Mouse (Mus musculus): ENCODE data around the gene Olfr109. TPM values are rescaled to one million over a fixed set of nuclear protein-coding genes. Genes with fewer than 3 reads are reported as not detected.

Olfr109 gene
- not detected for total RNA-seq (2021)
- long read RNA-seq, experiment 1: 0 reads
- long read RNA-seq, experiment 2: 0 reads

DNA sequence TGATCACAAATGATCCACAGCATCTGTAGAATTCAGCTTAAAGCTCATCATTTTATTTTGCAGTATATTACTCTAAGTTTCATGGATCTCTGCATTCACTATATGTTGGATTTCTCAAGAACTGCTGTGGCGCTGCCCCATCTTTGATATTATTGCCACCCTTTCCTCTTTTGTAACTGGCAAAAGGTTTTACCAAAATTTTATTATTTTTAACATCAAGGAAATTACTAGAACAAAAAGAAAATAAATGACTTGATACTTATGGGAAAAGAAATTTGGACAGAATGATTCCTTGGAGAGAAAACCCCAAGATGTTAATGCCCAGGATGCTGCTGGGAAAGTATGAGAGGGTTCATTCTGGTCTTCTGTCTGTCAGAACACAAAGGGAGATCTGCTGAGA lies at the start of gene Olfr109:
TSS of gene Olfr109 (plus strand) at position 301 of the 400 bp plus-strand sequence.
- intact Hi-C loops (cut with DNase I; ENCODE audit: low total_unique reads): no loop called here
- DNase-seq: no peak

DNA sequence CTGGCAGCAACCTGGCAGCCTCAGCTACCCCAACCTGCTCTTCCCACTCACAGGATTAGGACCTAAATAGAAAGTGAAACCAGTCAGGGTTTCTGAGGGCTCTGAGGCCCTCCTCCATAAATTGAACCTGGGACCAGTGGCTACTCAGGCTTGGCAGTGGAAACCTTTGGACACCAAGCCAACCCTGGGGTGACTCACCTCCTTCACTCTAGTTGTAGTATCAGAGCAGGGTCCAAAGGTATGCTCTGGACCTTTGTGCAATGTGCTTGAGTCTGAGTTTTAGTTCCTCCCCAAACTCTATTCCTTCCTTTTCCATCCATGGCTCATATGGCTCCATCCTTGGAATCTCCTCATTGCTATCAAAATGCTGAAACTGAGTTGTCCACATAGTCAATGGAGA lies 45.3 kb upstream of the Olfr109 start:
- intact Hi-C loops (cut with DNase I; ENCODE audit: low total_unique reads): no loop called here
- DNase-seq: no peak

DNA sequence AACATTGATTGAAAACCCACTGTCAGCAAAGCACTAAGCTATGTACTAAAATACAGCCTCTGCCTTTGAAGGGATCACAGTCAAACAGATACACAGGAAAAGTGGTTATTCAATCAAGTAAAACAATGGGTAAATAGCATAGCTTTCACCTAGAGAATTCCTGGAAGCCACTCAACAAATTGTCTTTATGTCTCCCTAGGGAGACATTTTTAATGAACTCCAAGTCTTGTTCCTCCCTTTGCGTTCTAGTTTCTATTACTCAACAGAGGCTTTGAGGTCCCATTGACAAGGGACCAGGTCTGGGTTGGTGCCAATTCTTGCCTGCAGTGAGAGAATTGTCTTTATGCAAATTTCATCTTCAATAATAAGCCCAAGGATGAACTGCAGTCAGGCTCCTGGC lies 13.5 kb upstream of the Olfr109 start, which contains the start of gene Olfr108:
TSS of gene Olfr108 (plus strand) at position 301 of the 400 bp plus-strand sequence.
- no peak for DNase-seq
- intact Hi-C loops (cut with DNase I; ENCODE audit: low total_unique reads): no loop called here

- intact Hi-C loops (cut with DNase I; ENCODE audit: low total_unique reads): no loop called here
- DNase-seq: no peak
Measured at GRCm38 (mm10) chr17:37483452-37483851, 24.7 kb downstream of the Olfr109 start, which contains the start of gene H2-M2. H2-M2 (minus strand) TSS chr17:37483552.

GRCm38 (mm10) chr17:37491930-37492518 lies 33.3 kb downstream of the Olfr109 start, which contains the start of gene Olfr110:
Olfr110 (plus strand) TSS chr17:37492468.
- intact Hi-C loops (cut with DNase I; ENCODE audit: low total_unique reads): no loop called here
- DNase-seq: no peak

- DNase-seq: no peak
- intact Hi-C loops (cut with DNase I; ENCODE audit: low total_unique reads): no loop called here
Measured at GRCm38 (mm10) chr17:37507730-37508129, 49.0 kb downstream of the Olfr109 start, which contains the start of gene Olfr111. Olfr111 (plus strand) TSS chr17:37508030.

Other genes starting within 250 kb of the Olfr109 start
- not detected for gene Olfr95, start 245.8 kb upstream of the Olfr109 start, total RNA-seq (2021)
- gene Olfr96, start 238.8 kb upstream of the Olfr109 start, total RNA-seq (2021): not detected
- not detected for gene Olfr97, start 221.6 kb upstream of the Olfr109 start, total RNA-seq (2021)
- not detected for gene Olfr98, start 195.2 kb upstream of the Olfr109 start, total RNA-seq (2021)
- 1 to 10 TPM; 1.3 to 1.6 TPM for gene H2-M3, start 188.7 kb upstream of the Olfr109 start, total RNA-seq (2021)
- gene Olfr99, start 175.5 kb upstream of the Olfr109 start, total RNA-seq (2021): not detected
- gene Olfr101, start 154.6 kb upstream of the Olfr109 start, total RNA-seq (2021): not detected
- not detected for gene Olfr102, start 141.9 kb upstream of the Olfr109 start, total RNA-seq (2021)
- not detected for gene Olfr103, start 119.2 kb upstream of the Olfr109 start, total RNA-seq (2021)
- not detected for gene Olfr104-ps, start 99.3 kb upstream of the Olfr109 start, total RNA-seq (2021)
- not detected for gene Olfr105-ps, start 79.9 kb upstream of the Olfr109 start, total RNA-seq (2021)
- gene Olfr106-ps, start 68.5 kb upstream of the Olfr109 start, total RNA-seq (2021): not detected
- not detected for gene Olfr107, start 59.7 kb upstream of the Olfr109 start, total RNA-seq (2021)
- gene Olfr108, start 13.4 kb upstream of the Olfr109 start, total RNA-seq (2021): not detected
- not detected for gene H2-M2, start 24.6 kb downstream of the Olfr109 start, total RNA-seq (2021)
- not detected for gene Olfr110, start 33.6 kb downstream of the Olfr109 start, total RNA-seq (2021)
- not detected for gene Olfr111, start 49.1 kb downstream of the Olfr109 start, total RNA-seq (2021)
- not detected for gene Olfr112, start 110.5 kb downstream of the Olfr109 start, total RNA-seq (2021)
- gene Olfr113, start 118.7 kb downstream of the Olfr109 start, total RNA-seq (2021): not detected
- gene Olfr114, start 133.8 kb downstream of the Olfr109 start, total RNA-seq (2021): not detected
- gene Olfr115, start 168.2 kb downstream of the Olfr109 start, total RNA-seq (2021): not detected
- gene Olfr116, start 168.3 kb downstream of the Olfr109 start, total RNA-seq (2021): not detected
- gene Olfr117, start 204.9 kb downstream of the Olfr109 start, total RNA-seq (2021): not detected
- not detected for gene Olfr118, start 208.1 kb downstream of the Olfr109 start, total RNA-seq (2021)
- gene Olfr119, start 237.6 kb downstream of the Olfr109 start, total RNA-seq (2021): not detected